Mouse (Mus musculus): Measurements from ENCODE around the gene Smyd2. TPM values are rescaled to one million over a fixed set of nuclear protein-coding genes. Genes with fewer than 3 reads are reported as not detected.

Gene Smyd2
- polyA plus RNA-seq, 1 experiment = 36.5 TPM

DNA sequence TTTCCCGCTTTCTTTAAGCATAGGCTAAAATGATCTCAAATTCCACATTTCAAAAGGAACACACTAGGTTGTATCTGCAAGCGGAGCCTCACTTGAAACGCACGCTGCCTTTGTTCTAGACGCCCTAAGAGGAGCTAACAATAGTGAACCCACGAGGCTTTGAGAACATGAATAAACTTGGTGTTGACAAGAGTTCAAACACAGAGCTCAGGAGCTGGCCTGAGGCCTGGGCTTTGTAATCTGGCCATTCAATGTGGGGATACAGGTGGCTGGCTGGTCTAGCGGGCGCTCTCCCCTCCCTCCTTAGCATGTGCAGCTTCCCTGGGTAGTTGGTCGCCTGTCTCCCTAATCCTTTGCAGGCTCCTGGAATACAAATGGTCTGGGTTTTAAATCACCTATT lies 24.3 kb downstream of the Smyd2 start:
- H3K4me1 ChIP-seq (replicated peaks; ENCODE audit: control insufficient read depth, insufficient read depth, low read length) = no peaks in the 10 kb centered on the region
- no peak overlapping the region for H3K4me3 ChIP-seq (ENCODE audit: control insufficient read depth, insufficient read depth, low read length)
- no peaks in the 10 kb centered on the region for H3K27me3 ChIP-seq (ENCODE audit: control insufficient read depth, insufficient read depth, low read length)
- no peak for DNase-seq
- no peak overlapping the region for H3K27ac ChIP-seq (ENCODE audit: control insufficient read depth, insufficient read depth, low read length)
- TF ChIP-seq POLR2A (IDR thresholded peaks at IDR 0.05; ENCODE audit: control insufficient read depth, extremely low read depth, insufficient read depth, low read length, poor library complexity) (no peak), CTCF (IDR thresholded peaks at IDR 0.05; ENCODE audit: borderline replicate concordance, control insufficient read depth, extremely low read depth, insufficient read depth, low read length, poor library complexity) (no peak)
- no peaks in the 10 kb centered on the region for H3K36me3 ChIP-seq (ENCODE audit: control insufficient read depth, insufficient read depth, low read length)
- 96% methylated on average over 9 of the region's 9 CpGs for WGBS

DNA sequence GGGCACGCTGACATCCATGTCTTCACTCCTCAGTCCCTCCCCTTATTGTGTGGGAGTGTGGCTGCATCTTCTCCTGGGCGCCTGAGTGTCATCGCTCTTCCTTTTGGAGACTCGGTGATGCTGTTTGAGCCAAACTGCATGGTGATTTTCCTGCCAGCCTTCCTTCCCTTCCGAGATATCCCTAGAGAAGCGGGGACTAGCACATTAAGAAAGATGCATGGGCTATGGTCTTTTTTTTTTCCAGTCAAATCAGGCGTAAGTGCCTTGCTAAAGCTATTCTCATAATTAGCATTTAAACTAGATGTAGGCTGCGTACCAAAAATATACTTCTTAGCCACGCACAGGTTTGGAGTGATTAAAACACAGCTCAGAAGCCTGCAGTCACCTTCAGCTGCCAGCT lies 28.0 kb downstream of the Smyd2 start:
- WGBS = 95% methylated on average over 9 of the region's 9 CpGs
- H3K4me1 ChIP-seq (replicated peaks; ENCODE audit: control insufficient read depth, insufficient read depth, low read length) = 0 out of 2 replicates have a peak, but pooled peaks cover 2% of the 10 kb centered on the region
- no peak overlapping the region for H3K27ac ChIP-seq (ENCODE audit: control insufficient read depth, insufficient read depth, low read length)
- no peaks in the 10 kb centered on the region for H3K36me3 ChIP-seq (ENCODE audit: control insufficient read depth, insufficient read depth, low read length)
- no peak for DNase-seq
- H3K4me3 ChIP-seq (ENCODE audit: control insufficient read depth, insufficient read depth, low read length) = no peak overlapping the region
- TF ChIP-seq POLR2A (IDR thresholded peaks at IDR 0.05; ENCODE audit: control insufficient read depth, extremely low read depth, insufficient read depth, low read length, poor library complexity) = no peak
- H3K27me3 ChIP-seq (ENCODE audit: control insufficient read depth, insufficient read depth, low read length) = no peaks in the 10 kb centered on the region

DNA sequence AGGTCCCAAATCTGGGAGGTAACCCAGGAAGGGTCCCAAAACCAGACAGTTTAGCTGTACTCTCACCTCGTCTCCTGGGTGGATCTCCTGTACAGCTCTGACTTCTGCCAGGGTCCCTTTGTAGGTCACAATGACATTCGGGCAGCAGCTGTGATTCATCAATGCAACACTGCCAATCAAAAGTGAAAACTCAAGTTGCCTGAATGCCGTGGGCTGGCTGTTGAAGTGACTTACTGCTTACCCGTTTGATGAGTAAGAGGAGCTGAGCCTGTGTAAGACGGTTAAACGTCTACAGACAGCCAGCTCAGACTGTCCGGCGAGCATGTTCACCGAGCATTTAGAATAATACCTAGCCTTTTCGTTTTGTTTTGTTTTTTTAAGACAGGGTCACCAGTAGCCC lies 33.4 kb downstream of the Smyd2 start:
- H3K4me1 ChIP-seq (replicated peaks; ENCODE audit: control insufficient read depth, insufficient read depth, low read length) = 0 out of 2 replicates have a peak, but pooled peaks cover 2% of the 10 kb centered on the region
- DNase-seq = no peak
- H3K27ac ChIP-seq (ENCODE audit: control insufficient read depth, insufficient read depth, low read length) = no peak overlapping the region
- H3K27me3 ChIP-seq (ENCODE audit: control insufficient read depth, insufficient read depth, low read length) = no peaks in the 10 kb centered on the region
- no peaks in the 10 kb centered on the region for H3K36me3 ChIP-seq (ENCODE audit: control insufficient read depth, insufficient read depth, low read length)
- no peak overlapping the region for H3K4me3 ChIP-seq (ENCODE audit: control insufficient read depth, insufficient read depth, low read length)
- WGBS = 95% methylated on average over 10 of the region's 10 CpGs
- TF ChIP-seq CTCF (IDR thresholded peaks at IDR 0.05; ENCODE audit: borderline replicate concordance, control insufficient read depth, extremely low read depth, insufficient read depth, low read length, poor library complexity) (no peak), POLR2A (IDR thresholded peaks at IDR 0.05; ENCODE audit: control insufficient read depth, extremely low read depth, insufficient read depth, low read length, poor library complexity) (no peak)

DNA sequence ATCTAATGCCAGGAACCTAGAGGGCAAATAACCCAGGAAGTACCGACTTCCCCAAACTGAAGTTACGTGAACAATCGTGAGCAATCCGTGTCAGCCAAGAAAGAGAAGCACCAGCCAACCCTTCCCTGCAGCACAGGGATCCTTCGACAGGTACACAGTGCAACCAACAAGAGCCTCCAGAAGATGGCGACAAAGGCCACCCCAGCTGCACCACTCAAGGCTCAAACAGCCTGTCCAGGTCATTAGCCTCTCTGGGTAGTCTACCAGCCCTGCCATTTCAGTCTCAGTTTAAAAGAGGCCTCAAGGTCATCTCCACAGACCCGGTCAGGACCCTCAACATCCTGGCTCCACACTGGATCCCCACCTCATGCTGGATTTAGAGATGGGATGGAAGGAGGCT lies 34.6 kb downstream of the Smyd2 start:
- no peak overlapping the region for H3K4me3 ChIP-seq (ENCODE audit: control insufficient read depth, insufficient read depth, low read length)
- 0 out of 2 replicates have a peak, but pooled peaks cover 2% of the 10 kb centered on the region for H3K4me1 ChIP-seq (replicated peaks; ENCODE audit: control insufficient read depth, insufficient read depth, low read length)
- WGBS = 31% methylated on average over 7 of the region's 7 CpGs
- TF ChIP-seq POLR2A (IDR thresholded peaks at IDR 0.05; ENCODE audit: control insufficient read depth, extremely low read depth, insufficient read depth, low read length, poor library complexity) (no peak), CTCF (IDR thresholded peaks at IDR 0.05; ENCODE audit: borderline replicate concordance, control insufficient read depth, extremely low read depth, insufficient read depth, low read length, poor library complexity) (peak; percentile 84; the same call in 1 of the 2 replicates)
- H3K36me3 ChIP-seq (ENCODE audit: control insufficient read depth, insufficient read depth, low read length) = no peaks in the 10 kb centered on the region
- DNase-seq = peak; percentile 54
- H3K27ac ChIP-seq (ENCODE audit: control insufficient read depth, insufficient read depth, low read length) = no peak overlapping the region
- H3K27me3 ChIP-seq (ENCODE audit: control insufficient read depth, insufficient read depth, low read length) = no peaks in the 10 kb centered on the region

DNA sequence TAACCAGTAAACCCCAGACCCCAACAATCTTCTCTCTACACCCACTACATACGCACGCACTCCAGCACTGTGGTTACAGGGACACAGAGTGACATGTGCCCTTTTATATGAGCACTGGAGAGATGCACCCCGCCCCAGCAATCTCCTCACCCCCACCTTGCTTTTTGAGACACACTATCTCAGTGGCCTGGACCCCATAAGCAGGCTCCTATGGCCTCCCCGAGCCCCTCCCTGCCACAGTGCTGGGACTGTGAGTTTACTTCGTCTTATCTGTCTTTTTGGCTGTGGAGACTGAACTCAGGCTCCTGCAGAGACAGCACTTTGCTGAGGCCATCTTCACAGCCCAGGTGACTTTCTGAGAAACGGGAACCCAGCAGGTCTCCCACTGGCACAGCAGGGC lies 36.2 kb downstream of the Smyd2 start:
- Histone ChIP-seq H3K4me1 (replicated peaks; ENCODE audit: control insufficient read depth, insufficient read depth, low read length) (no peaks in the 10 kb centered on the region), H3K36me3 (ENCODE audit: control insufficient read depth, insufficient read depth, low read length) (no peaks in the 10 kb centered on the region), H3K4me3 (ENCODE audit: control insufficient read depth, insufficient read depth, low read length) (no peak overlapping the region), H3K27ac (ENCODE audit: control insufficient read depth, insufficient read depth, low read length) (no peak overlapping the region), H3K27me3 (ENCODE audit: control insufficient read depth, insufficient read depth, low read length) (no peaks in the 10 kb centered on the region)
- 91% methylated on average over 6 of the region's 6 CpGs for WGBS
- no peak for TF ChIP-seq POLR2A (IDR thresholded peaks at IDR 0.05; ENCODE audit: control insufficient read depth, extremely low read depth, insufficient read depth, low read length, poor library complexity)
- no peak for TF ChIP-seq CTCF (IDR thresholded peaks at IDR 0.05; ENCODE audit: borderline replicate concordance, control insufficient read depth, extremely low read depth, insufficient read depth, low read length, poor library complexity)
- no peak for DNase-seq

DNA sequence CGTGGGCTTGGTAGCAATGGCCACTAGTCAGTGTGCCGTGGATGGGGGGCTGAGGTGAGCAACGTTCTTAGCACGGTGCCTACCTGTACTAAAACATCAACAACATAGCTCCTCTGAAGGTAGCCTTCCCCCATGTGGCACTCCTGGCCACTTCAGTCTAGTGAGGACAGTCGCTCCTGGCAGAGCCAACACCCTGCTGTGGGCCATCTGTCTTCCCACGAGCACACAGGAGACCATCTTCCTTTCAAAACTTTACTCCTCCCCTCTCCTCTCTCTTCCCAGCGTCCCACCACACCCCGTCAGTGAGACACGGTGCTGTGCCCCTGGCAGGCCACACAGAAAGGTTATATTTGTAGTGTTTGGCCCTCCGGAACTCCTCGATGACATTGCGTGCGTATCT lies 37.2 kb downstream of the Smyd2 start:
- H3K36me3 ChIP-seq (ENCODE audit: control insufficient read depth, insufficient read depth, low read length) = no peaks in the 10 kb centered on the region
- WGBS = 88% methylated on average over 13 of the region's 13 CpGs

DNA sequence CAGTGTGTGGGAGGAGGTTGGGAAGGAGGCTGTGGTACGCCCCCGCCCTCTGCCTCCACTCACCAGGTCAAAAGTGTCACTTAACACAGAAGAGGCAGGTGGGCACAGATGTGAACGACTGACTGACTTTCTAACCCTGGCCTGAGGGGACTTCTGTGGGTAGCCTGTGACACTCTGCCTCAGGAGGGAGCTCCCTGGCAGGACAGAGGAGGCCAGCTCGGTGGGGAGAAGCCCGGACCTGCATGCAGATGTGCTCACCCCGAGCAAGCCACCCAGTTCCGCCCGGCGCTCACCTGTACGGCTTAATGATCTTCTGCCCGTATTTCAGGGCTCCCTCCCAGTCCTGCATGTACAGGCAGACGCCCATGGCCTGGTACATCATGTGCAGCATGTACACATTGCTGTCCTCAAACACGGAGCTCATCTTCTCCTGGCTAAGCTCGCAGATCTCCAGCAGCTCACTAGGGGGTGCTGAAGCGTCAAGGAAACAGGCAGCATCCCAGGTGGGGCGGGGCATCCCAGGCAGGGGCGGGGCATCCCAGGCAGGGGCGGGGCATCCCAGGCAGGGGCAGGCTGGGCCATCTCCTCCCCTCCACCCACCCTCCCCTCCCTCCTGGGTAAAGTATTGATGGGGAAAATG lies 38.5 kb downstream of the Smyd2 start:
- Histone ChIP-seq H3K27me3 (ENCODE audit: control insufficient read depth, insufficient read depth, low read length) (no peaks in the 10 kb centered on the region), H3K36me3 (ENCODE audit: control insufficient read depth, insufficient read depth, low read length) (no peaks in the 10 kb centered on the region), H3K27ac (ENCODE audit: control insufficient read depth, insufficient read depth, low read length) (no peak overlapping the region), H3K4me3 (ENCODE audit: control insufficient read depth, insufficient read depth, low read length) (no peak overlapping the region), H3K4me1 (replicated peaks; ENCODE audit: control insufficient read depth, insufficient read depth, low read length) (no peaks in the 10 kb centered on the region)
- 91% methylated on average over 18 of the region's 18 CpGs for WGBS
- peak; percentile 67 for DNase-seq
- TF ChIP-seq CTCF (IDR thresholded peaks at IDR 0.05; ENCODE audit: borderline replicate concordance, control insufficient read depth, extremely low read depth, insufficient read depth, low read length, poor library complexity) (no peak), POLR2A (IDR thresholded peaks at IDR 0.05; ENCODE audit: control insufficient read depth, extremely low read depth, insufficient read depth, low read length, poor library complexity) (no peak)

More for the DNA sequence above, 37.2 kb downstream of the Smyd2 start:
- Histone ChIP-seq H3K27ac (ENCODE audit: control insufficient read depth, insufficient read depth, low read length) (no peak overlapping the region), H3K4me1 (replicated peaks; ENCODE audit: control insufficient read depth, insufficient read depth, low read length) (no peaks in the 10 kb centered on the region), H3K27me3 (ENCODE audit: control insufficient read depth, insufficient read depth, low read length) (no peaks in the 10 kb centered on the region), H3K4me3 (ENCODE audit: control insufficient read depth, insufficient read depth, low read length) (no peak overlapping the region)
- TF ChIP-seq CTCF (IDR thresholded peaks at IDR 0.05; ENCODE audit: borderline replicate concordance, control insufficient read depth, extremely low read depth, insufficient read depth, low read length, poor library complexity) = no peak
- TF ChIP-seq POLR2A (IDR thresholded peaks at IDR 0.05; ENCODE audit: control insufficient read depth, extremely low read depth, insufficient read depth, low read length, poor library complexity) = no peak
- DNase-seq = no peak

All from thymus, adult 2 months (tissue).